Mouse (Mus musculus): ENCODE measurements around the gene Crat.
A peak's percentile ranks its signal among the peaks of the same experiment; 100 is the strongest.

Crat gene

GRCm38 (mm10) chr2:30377721-30378120, 37.9 kb downstream of the Crat start:
- no peak for DNase-seq (ENCODE audit: low spot score in 2 of 2)

- DNase-seq (ENCODE audit: low spot score in 2 of 2) = no peak
Observed at GRCm38 (mm10) chr2:30375893-30376292, 39.7 kb downstream of the Crat start.

GRCm38 (mm10) chr2:30372726-30373125, 42.9 kb downstream of the Crat start:
- no peak for DNase-seq (ENCODE audit: low spot score in 2 of 2)

DNA sequence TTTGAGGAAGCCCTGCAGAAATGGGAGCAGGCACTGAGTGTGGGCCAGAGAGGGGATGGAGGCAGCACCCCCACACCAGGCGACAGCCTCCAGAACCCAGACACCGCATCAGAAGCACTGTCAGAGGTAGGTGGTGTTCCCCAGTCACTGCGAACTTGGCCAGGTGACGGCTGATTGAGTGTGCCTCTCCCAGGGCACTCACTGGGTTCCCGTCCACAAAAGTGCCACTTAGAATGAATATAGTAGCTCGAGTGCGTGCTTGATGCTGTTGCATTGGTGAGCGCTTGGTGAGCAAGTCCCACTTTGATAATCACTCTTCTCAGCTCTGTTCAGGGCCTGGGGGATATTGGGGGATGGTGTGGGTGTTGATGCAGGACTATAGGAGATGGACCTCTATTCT, 44.1 kb downstream of the Crat start:
- DNase-seq (ENCODE audit: low spot score in 2 of 2) = no peak

DNA sequence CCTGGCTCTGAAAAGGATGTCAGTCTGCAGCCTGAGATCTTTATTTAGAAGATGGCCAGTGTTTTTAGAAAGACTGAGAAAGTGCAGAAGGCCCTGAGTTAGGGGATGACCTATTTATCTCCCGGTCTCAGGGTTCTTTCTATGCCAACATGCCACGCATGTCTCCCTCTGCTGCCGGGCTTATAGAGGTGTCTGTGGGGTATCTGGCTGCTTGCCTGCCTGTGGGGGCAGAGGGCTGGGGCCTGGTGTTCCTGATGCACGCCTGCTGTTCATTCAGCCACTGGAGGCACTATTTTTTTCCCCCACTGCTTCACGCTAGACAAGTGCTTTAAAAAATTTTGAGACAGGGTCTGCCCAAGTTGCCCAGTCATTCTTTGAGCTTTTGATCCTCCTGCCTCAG, 49.4 kb downstream of the Crat start:
- DNase-seq (ENCODE audit: low spot score in 2 of 2) = no peak

DNA sequence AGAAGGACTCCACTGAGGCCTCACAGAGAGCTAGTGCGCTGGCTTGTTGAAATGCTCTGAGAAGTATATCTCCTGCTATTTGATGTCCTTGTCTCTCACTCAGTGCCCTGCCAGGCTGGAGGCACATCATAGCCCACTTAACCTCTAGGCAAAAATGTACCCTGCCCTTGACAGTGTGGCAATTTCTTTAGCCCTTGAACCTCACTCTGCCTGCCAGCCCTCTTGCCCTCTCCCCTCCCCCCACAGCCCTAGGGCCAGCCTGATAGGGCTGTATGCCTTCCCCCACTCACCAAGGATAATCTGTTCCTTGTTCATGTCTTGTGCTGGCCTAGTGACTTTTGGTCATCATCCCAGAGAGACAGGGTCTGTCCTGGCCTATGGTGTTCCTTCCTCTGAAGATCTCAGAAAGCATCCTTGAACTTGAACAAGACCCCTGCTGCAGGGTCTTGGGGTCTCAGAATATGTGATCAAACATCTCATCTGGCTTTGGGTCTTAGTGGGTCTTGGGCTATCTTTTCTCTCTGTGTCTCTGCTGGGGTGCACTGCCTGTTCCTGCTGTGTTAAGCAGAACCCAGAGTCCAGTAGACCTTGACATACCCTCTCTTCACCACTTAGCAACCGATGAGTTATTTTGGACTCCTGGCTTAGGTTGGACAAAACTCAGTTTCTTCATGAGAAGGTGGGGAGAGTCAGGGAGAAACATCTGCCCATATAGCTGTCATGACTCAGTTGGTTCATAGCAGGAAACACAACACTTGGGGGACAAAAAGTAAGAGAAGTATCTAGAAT, 50.1 kb downstream of the Crat start:
- no peak for DNase-seq (ENCODE audit: low spot score in 2 of 2)

GRCm38 (mm10) chr2:30363773-30364650, 51.6 kb downstream of the Crat start, which contains the start of gene Miga2:
Gene Miga2 (plus strand): TSS chr2:30364233.
- peak; percentile 92 to 94 for DNase-seq (ENCODE audit: low spot score in 2 of 2)

DNA sequence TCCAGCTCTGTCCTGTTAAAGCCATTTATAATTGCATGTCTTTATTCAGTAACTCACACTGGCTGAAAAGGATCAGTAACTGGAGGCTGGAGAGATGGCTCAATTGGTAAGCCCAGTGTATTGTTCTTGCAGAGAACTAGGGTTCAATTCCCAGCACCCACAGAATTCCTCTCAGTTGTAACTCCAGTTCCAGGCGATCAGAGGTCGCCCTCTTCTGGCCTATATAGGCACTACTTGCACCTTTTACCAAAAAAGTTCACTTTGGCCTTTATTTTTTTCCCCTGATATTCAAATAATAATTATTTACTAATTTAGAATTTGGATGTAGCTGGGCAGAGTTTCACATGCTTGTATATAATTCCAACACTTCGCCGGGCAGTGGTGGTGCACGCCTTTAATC, 52.7 kb downstream of the Crat start:
- DNase-seq (ENCODE audit: low spot score in 2 of 2) = no peak

DNA sequence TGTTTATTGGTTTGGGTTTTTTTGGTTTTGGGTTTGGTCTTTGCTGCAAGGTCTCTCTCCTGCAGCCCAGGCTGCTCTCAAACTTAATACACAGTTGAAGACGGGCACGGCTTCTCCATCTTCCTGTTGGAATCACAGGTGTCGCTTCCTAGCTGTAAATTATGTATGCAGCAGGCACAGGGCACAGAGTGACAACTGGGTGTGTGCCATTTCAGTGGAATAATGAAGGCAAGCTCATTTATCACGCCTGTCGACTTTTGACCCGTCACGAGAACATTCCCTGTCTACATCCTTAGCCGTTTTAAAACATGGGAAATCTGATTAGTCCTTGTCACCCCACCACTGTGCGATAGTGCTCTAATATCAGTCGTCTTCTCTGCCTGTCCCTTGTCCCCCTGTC, 55.0 kb downstream of the Crat start:
- no peak for DNase-seq (ENCODE audit: low spot score in 2 of 2)

GRCm38 (mm10) chr2:30358533-30359531, 56.8 kb downstream of the Crat start, which contains the start of gene Sh3glb2:
Gene Sh3glb2 (minus strand): TSS chr2:30359337.
- DNase-seq (ENCODE audit: low spot score in 2 of 2) = peak; percentile 75 to 89

DNA sequence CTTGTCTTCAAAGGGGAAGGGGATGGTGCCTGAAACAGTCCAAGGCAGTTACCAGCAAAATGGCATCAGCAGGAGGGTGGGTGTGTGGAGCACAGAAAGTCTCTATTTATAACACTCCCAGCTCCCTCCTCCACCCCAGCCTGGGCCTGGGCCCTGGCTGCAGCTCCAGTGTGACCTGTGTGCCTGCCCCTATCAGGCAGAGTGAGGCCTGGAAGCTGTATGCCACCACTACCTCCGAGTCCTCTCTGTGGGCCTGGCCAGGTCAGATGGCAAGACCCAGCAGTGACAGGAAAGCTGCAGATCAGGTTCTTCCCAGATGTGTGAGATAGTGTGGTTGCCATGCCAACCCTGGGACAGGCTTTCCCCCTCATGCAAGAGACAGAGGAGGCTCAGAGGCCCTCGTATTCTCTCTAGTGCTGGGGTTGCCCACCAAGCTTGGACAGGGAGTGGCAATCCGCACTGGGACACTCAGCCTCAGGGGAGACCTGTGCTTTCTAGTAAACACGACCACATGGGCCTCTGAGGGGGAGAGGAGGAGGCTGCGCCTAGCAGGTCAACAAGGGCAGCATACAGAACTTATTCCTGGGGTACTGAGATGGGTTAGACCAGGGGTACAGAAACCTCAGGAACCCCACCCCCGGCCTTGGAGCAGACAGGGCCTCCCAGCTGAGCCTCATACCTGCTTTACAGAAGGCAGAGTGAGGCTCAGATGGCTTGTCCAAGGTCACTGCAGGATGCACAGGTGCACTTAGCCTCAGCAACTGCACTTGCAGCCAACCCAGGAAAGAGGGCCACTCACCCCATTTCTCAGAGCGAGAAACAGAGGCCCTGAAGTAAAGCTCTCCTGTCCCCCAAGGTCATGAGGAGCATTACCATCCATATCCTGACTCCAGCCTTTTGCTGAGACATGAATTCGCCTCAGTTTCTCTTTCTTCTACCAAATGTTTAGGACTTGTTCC, 57.8 kb downstream of the Crat start:
- DNase-seq (ENCODE audit: low spot score in 2 of 2) = no peak

DNA sequence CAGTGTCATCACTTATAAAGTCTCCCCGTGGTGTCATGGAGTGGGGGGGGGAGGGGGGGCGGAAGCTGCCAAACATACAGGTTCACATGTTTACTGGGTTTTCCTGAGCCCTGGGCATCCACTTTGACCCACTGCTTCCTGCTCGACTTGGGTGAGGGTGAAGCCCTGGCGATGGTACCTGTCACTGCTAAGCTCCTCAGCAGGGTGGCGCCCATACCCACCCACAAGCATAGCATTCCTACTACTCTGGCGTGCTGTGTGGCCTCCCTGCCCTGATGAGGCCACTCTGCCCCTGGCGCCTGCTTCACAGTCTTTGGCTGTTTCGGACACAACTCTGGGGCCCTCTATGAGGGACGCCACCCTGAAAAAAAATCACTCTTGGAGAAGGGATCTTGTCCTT, 58.7 kb downstream of the Crat start:
- no peak for DNase-seq (ENCODE audit: low spot score in 2 of 2)

DNA sequence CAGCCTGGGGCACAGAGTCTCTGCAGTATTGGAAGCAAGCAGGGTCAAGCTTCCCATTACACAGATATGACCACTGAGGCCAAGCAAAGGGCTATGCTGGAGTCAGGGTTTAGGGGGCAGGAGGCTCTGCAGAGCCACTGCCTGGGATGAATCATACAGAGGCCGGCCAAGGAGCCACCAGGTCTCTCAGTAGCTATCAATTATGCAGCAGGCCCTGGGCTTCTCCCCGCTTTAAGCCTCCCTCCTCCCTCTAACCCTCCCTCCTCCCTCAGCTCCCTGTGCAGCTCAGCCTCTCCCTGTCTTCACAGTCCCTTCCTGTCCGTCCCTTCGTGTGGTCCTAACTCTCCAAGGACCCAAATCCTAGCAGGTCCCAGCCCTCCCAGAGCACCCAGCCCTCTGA, 59.3 kb downstream of the Crat start:
- no peak for DNase-seq (ENCODE audit: low spot score in 2 of 2)

GRCm38 (mm10) chr2:30355861-30356260, 59.8 kb downstream of the Crat start:
- DNase-seq (ENCODE audit: low spot score in 2 of 2) = no peak

DNA sequence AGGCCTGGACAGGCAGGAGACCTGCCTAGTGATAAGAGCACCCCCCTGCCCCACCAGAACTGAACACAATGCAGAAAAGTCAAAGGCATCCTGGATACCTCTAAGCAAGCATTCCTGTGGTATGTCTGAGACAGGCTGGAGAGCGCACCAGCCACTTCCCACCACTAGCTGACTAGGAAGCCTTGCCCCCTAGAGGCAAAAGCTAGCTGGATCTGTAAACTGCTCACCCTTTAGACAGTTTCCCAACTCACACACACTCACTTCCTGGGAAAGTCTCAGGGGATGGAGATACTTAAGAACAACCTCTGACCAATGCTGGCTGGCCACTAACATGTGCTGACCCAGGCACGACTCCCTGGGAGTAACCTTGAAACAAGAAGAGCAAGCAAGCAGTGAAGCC, 64.5 kb downstream of the Crat start:
- DNase-seq (ENCODE audit: low spot score in 2 of 2) = no peak

All from thymus, postnatal 10 days (tissue).